Mouse (Mus musculus) gastrocnemius, postnatal 14 days (tissue): ENCODE measurements around the gene Gtf2f1. TPM values are rescaled to one million over a fixed set of nuclear protein-coding genes. Genes with fewer than 3 reads are reported as not detected.

Experiments used
- total RNA-seq, 2 experiments: library from RNA; stranded (reverse); gene quantifications; 2 replicates each; pipeline ENCODE4 v1.2.3; 2021

The Gtf2f1 gene
- total RNA-seq, 2 experiments from 2014 or later = 20.6 to 23.6 TPM

Other genes with a start within 250 kb of the Gtf2f1 start
- 10 to 100 TPM; 12.9 to 13.2 TPM for gene Dus3l, start 246.5 kb downstream of the Gtf2f1 start, total RNA-seq
- gene Prr22, start 241.0 kb downstream of the Gtf2f1 start, total RNA-seq = under 1 TPM in 1 of 2 experiments, not detected in 1; 0.14 TPM
- gene Rfx2, start 180.3 kb downstream of the Gtf2f1 start, total RNA-seq = 1 to 10 TPM; 3.3 to 4.7 TPM
- not detected for gene Acsbg2, start 136.8 kb downstream of the Gtf2f1 start, total RNA-seq
- gene 1700061G19Rik, start 135.8 kb downstream of the Gtf2f1 start, total RNA-seq = not detected
- 10 to 100 TPM; 13.9 to 17.1 TPM for gene Mllt1, start 75.9 kb downstream of the Gtf2f1 start, total RNA-seq
- not detected for gene Acer1, start 29.2 kb downstream of the Gtf2f1 start, total RNA-seq
- 10 to 100 TPM; 32.7 to 33.3 TPM for gene Clpp, start 21.0 kb downstream of the Gtf2f1 start, total RNA-seq
- 10 to 100 TPM; 23.3 to 25.2 TPM for gene Alkbh7, start 13.9 kb downstream of the Gtf2f1 start, total RNA-seq
- gene Pspn, start 11.3 kb downstream of the Gtf2f1 start, total RNA-seq = not detected
- not detected for gene Gm17949, start 181 bp upstream of the Gtf2f1 start, total RNA-seq
- gene Khsrp, start 20.2 kb upstream of the Gtf2f1 start, total RNA-seq = 10 to 100 TPM; 31.9 to 36.4 TPM
- not detected for gene Slc25a41, start 30.4 kb upstream of the Gtf2f1 start, total RNA-seq
- under 1 TPM; 0.53 to 0.68 TPM for gene Crb3, start 47.8 kb upstream of the Gtf2f1 start, total RNA-seq
- 10 to 100 TPM; 31.7 to 38.2 TPM for gene Slc25a23, start 48.6 kb upstream of the Gtf2f1 start, total RNA-seq
- under 1 TPM; 0.51 to 0.58 TPM for gene Dennd1c, start 67.2 kb upstream of the Gtf2f1 start, total RNA-seq
- gene Tubb4a, start 76.5 kb upstream of the Gtf2f1 start, total RNA-seq = 1 to 10 TPM; 1.5 to 3.3 TPM
- 1 to 10 TPM in 1 of 2 experiments, under 1 TPM in 1; 0.82 to 1.0 TPM for gene Tnfsf9, start 94.0 kb upstream of the Gtf2f1 start, total RNA-seq
- not detected for gene Cd70, start 138.5 kb upstream of the Gtf2f1 start, total RNA-seq
- gene Tnfsf14, start 182.9 kb upstream of the Gtf2f1 start, total RNA-seq = not detected
- 1 to 10 TPM in 1 of 2 experiments, under 1 TPM in 1; 0.60 to 1.2 TPM for gene C3, start 216.8 kb upstream of the Gtf2f1 start, total RNA-seq
- gene Gpr108, start 237.2 kb upstream of the Gtf2f1 start, total RNA-seq = 10 to 100 TPM; 21.8 to 24.6 TPM
- 10 to 100 TPM; 69.4 to 75.6 TPM for gene Trip10, start 238.2 kb upstream of the Gtf2f1 start, total RNA-seq